Mouse (Mus musculus) kidney, adult 11 months (tissue): Measurements from ENCODE around the gene Myl12a.
A peak's percentile ranks its signal among the peaks of the same experiment; 100 is the strongest.

Experiments used
- DNase-seq: peaks from one replicate; pipeline ENCODE4 v3.0.0; 2022

Myl12a gene

GRCm38 (mm10) chr17:71002744-71003094, at the start of gene Myl12a:
TSS of gene Myl12a (minus strand) at chr17:71002878.
- no peak for DNase-seq

GRCm38 (mm10) chr17:71049292-71049691, 46.6 kb upstream of the Myl12a start:
- no peak for DNase-seq

GRCm38 (mm10) chr17:71046856-71047255, 44.2 kb upstream of the Myl12a start:
- no peak for DNase-seq

GRCm38 (mm10) chr17:71045591-71045990, 42.9 kb upstream of the Myl12a start:
- DNase-seq, result no peak

- DNase-seq, result no peak
These were observed 40.0 kb upstream of the Myl12a start for GRCm38 (mm10) chr17:71042645-71043044.

- no peak for DNase-seq
These were observed 37.9 kb upstream of the Myl12a start for GRCm38 (mm10) chr17:71040582-71040880.

GRCm38 (mm10) chr17:71039851-71040581, 37.3 kb upstream of the Myl12a start:
- peak; percentile 13 for DNase-seq

GRCm38 (mm10) chr17:71038812-71039211, 36.1 kb upstream of the Myl12a start:
- no peak for DNase-seq

- DNase-seq, result no peak
These were observed 34.5 kb upstream of the Myl12a start for GRCm38 (mm10) chr17:71037188-71037587.

GRCm38 (mm10) chr17:71034472-71034871, 31.8 kb upstream of the Myl12a start:
- DNase-seq, result no peak

- no peak for DNase-seq
These were observed 30.0 kb upstream of the Myl12a start for GRCm38 (mm10) chr17:71032719-71033118.

- DNase-seq, result no peak
These were observed 24.5 kb upstream of the Myl12a start for GRCm38 (mm10) chr17:71027186-71027585.

GRCm38 (mm10) chr17:71025922-71026321, 23.2 kb upstream of the Myl12a start:
- DNase-seq, result no peak

- DNase-seq, result no peak
These were observed 21.4 kb upstream of the Myl12a start for GRCm38 (mm10) chr17:71024071-71024470.

GRCm38 (mm10) chr17:71022841-71023240, 20.2 kb upstream of the Myl12a start:
- DNase-seq, result no peak

GRCm38 (mm10) chr17:71019860-71020259, 17.2 kb upstream of the Myl12a start:
- DNase-seq, result no peak

GRCm38 (mm10) chr17:71019309-71019655, 16.6 kb upstream of the Myl12a start:
- no peak for DNase-seq

GRCm38 (mm10) chr17:71018616-71019308, 16.1 kb upstream of the Myl12a start:
- no peak for DNase-seq

GRCm38 (mm10) chr17:71018151-71018550, 15.5 kb upstream of the Myl12a start:
- DNase-seq, result no peak

- DNase-seq, result no peak
These were observed 14.8 kb upstream of the Myl12a start for GRCm38 (mm10) chr17:71017457-71017998.

- DNase-seq, result no peak
These were observed 12.2 kb upstream of the Myl12a start for GRCm38 (mm10) chr17:71014911-71015310.

- DNase-seq, result no peak
These were observed 10.4 kb upstream of the Myl12a start for GRCm38 (mm10) chr17:71013105-71013504.

- no peak for DNase-seq
These were observed 9.4 kb upstream of the Myl12a start for GRCm38 (mm10) chr17:71011931-71012662.
